Mouse (Mus musculus): ENCODE measurements around the gene Phgdh. TPM values are rescaled to one million over a fixed set of nuclear protein-coding genes. Genes with fewer than 3 reads are reported as not detected.

The Phgdh gene
- polyA plus RNA-seq, 1 experiment, result 30.7 TPM

- Histone ChIP-seq H3K27ac (ENCODE audit: control insufficient read depth, insufficient read depth, low read depth, low read length, poor library complexity) (no peak overlapping the region), H3K4me3 (replicated peaks; ENCODE audit: control insufficient read depth, low read depth, low read length) (no peak overlapping the region), H3K4me1 (ENCODE audit: control insufficient read depth, insufficient read depth, low read length) (no peaks in the 10 kb centered on the region; the same call in 1 of the 2 replicates)
- TF ChIP-seq POLR2A (IDR thresholded peaks at IDR 0.05; ENCODE audit: borderline replicate concordance, control insufficient read depth, low read depth, low read length) (no peak), CTCF (IDR thresholded peaks at IDR 0.05; ENCODE audit: control insufficient read depth, insufficient read depth, low read length) (no peak)
- 24% methylated on average over 3 of the region's 3 CpGs for WGBS
Observed at GRCm38 (mm10) chr3:98356632-98357370, 17.0 kb upstream of the Phgdh start.

DNA sequence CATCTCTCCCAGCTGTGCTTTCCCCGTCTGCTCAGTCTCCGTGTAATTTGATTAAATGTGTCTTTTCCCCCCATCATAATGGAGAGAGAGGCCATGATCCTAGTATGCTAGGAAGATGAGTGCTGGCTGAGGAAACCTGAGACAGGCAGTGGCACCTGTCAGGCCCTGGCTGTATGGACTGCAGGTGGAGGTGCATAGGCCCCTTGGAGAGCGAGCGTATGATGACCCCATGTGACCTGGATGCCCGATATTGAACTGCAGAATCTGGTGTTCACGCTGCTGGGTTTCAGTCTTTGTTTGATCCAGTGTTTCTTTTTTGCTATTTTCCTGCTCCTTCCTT, 16.2 kb upstream of the Phgdh start:
- Histone ChIP-seq H3K27ac (ENCODE audit: control insufficient read depth, insufficient read depth, low read depth, low read length, poor library complexity) (no peak overlapping the region), H3K4me1 (ENCODE audit: control insufficient read depth, insufficient read depth, low read length) (no peaks in the 10 kb centered on the region; the same call in 1 of the 2 replicates), H3K4me3 (replicated peaks; ENCODE audit: control insufficient read depth, low read depth, low read length) (no peak overlapping the region)
- whole genome bisulfite sequencing, result 85% methylated on average over 6 of the region's 6 CpGs
- TF ChIP-seq CTCF (IDR thresholded peaks at IDR 0.05; ENCODE audit: control insufficient read depth, insufficient read depth, low read length) (no peak), POLR2A (IDR thresholded peaks at IDR 0.05; ENCODE audit: borderline replicate concordance, control insufficient read depth, low read depth, low read length) (no peak)

- Histone ChIP-seq H3K4me3 (replicated peaks; ENCODE audit: control insufficient read depth, low read depth, low read length) (no peak overlapping the region), H3K4me1 (ENCODE audit: control insufficient read depth, insufficient read depth, low read length) (no peaks in the 10 kb centered on the region; the same call in 1 of the 2 replicates), H3K27ac (ENCODE audit: control insufficient read depth, insufficient read depth, low read depth, low read length, poor library complexity) (no peak overlapping the region)
- 81% methylated on average over 10 of the region's 10 CpGs for WGBS
- TF ChIP-seq POLR2A (IDR thresholded peaks at IDR 0.05; ENCODE audit: borderline replicate concordance, control insufficient read depth, low read depth, low read length) (no peak), CTCF (IDR thresholded peaks at IDR 0.05; ENCODE audit: control insufficient read depth, insufficient read depth, low read length) (no peak)
Observed at GRCm38 (mm10) chr3:98355344-98356025, 15.7 kb upstream of the Phgdh start.

DNA sequence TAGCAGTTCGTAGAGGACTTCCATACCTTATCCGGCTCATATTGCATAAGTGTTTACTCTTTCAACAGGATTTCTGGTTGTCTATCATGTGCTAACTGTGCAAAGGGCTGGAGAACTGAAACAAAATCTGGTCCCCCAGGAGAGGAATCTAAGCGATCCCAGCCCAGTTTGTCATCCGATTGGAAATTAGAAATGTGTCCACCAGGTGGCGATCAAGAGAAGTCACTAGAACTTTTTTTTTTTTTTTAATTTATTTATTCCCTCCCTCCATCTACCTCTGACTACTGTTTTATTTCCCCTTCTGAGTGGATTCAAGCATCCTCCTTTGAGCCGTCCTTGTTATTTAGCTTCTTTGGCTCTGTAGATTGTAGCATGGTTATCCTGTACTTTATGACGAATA, 14.1 kb upstream of the Phgdh start:
- 24% methylated on average over 7 of the region's 7 CpGs for WGBS
- TF ChIP-seq CTCF (IDR thresholded peaks at IDR 0.05; ENCODE audit: control insufficient read depth, insufficient read depth, low read length) (no peak), POLR2A (IDR thresholded peaks at IDR 0.05; ENCODE audit: borderline replicate concordance, control insufficient read depth, low read depth, low read length) (no peak)
- Histone ChIP-seq H3K4me1 (ENCODE audit: control insufficient read depth, insufficient read depth, low read length) (no peaks in the 10 kb centered on the region; the same call in 1 of the 2 replicates), H3K4me3 (replicated peaks; ENCODE audit: control insufficient read depth, low read depth, low read length) (no peak overlapping the region), H3K27ac (ENCODE audit: control insufficient read depth, insufficient read depth, low read depth, low read length, poor library complexity) (no peak overlapping the region)

GRCm38 (mm10) chr3:98348705-98349104, 8.9 kb upstream of the Phgdh start:
- no peak overlapping the region for H3K27ac ChIP-seq (ENCODE audit: control insufficient read depth, insufficient read depth, low read depth, low read length, poor library complexity)
- no peaks in the 10 kb centered on the region; the same call in 1 of the 2 replicates for H3K4me1 ChIP-seq (ENCODE audit: control insufficient read depth, insufficient read depth, low read length)
- no peak for TF ChIP-seq CTCF (IDR thresholded peaks at IDR 0.05; ENCODE audit: control insufficient read depth, insufficient read depth, low read length)
- TF ChIP-seq POLR2A (IDR thresholded peaks at IDR 0.05; ENCODE audit: borderline replicate concordance, control insufficient read depth, low read depth, low read length), result no peak
- H3K4me3 ChIP-seq (replicated peaks; ENCODE audit: control insufficient read depth, low read depth, low read length), result no peak overlapping the region
- 9% methylated on average over 8 of the region's 8 CpGs for WGBS

GRCm38 (mm10) chr3:98348106-98348505, 8.3 kb upstream of the Phgdh start:
- 4% methylated on average over 6 of the region's 6 CpGs for WGBS
- no peak overlapping the region for H3K4me3 ChIP-seq (replicated peaks; ENCODE audit: control insufficient read depth, low read depth, low read length)
- H3K27ac ChIP-seq (ENCODE audit: control insufficient read depth, insufficient read depth, low read depth, low read length, poor library complexity), result no peak overlapping the region
- no peaks in the 10 kb centered on the region; the same call in 1 of the 2 replicates for H3K4me1 ChIP-seq (ENCODE audit: control insufficient read depth, insufficient read depth, low read length)
- TF ChIP-seq CTCF (IDR thresholded peaks at IDR 0.05; ENCODE audit: control insufficient read depth, insufficient read depth, low read length) (no peak), POLR2A (IDR thresholded peaks at IDR 0.05; ENCODE audit: borderline replicate concordance, control insufficient read depth, low read depth, low read length) (no peak)

DNA sequence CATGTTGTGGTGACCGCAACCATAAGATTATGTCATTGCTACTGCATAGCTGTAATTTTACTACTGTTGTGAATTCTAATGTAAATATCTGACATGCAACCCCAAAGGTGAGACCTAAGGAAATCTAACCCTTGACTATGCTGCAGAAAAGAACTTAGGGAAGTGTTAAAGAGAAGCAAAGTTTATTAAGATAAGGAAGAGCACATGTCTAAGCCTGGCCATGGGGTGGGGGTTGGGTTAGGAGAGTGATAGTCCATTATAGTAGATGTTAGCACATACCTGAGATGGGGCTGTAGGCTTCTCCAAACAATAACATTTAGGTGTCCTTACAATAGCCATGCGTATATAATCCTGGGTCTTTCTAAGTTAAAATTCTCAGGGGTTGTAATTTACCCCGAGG, 3.4 kb upstream of the Phgdh start:
- H3K4me1 ChIP-seq (ENCODE audit: control insufficient read depth, insufficient read depth, low read length), result no peaks in the 10 kb centered on the region; the same call in 1 of the 2 replicates
- 62% methylated on average over 3 of the region's 3 CpGs for WGBS

GRCm38 (mm10) chr3:98340818-98341594, 1.2 kb upstream of the Phgdh start:
- 75% methylated on average over 17 of the region's 17 CpGs for WGBS
- Histone ChIP-seq H3K4me3 (replicated peaks; ENCODE audit: control insufficient read depth, low read depth, low read length) (no peak overlapping the region), H3K27ac (ENCODE audit: control insufficient read depth, insufficient read depth, low read depth, low read length, poor library complexity) (no peak overlapping the region), H3K4me1 (ENCODE audit: control insufficient read depth, insufficient read depth, low read length) (peaks cover 1% of the 10 kb centered on the region; the same call in 1 of the 2 replicates)
- TF ChIP-seq POLR2A (IDR thresholded peaks at IDR 0.05; ENCODE audit: borderline replicate concordance, control insufficient read depth, low read depth, low read length) (no peak), CTCF (IDR thresholded peaks at IDR 0.05; ENCODE audit: control insufficient read depth, insufficient read depth, low read length) (no peak)

More for the DNA sequence above, 3.4 kb upstream of the Phgdh start:
- TF ChIP-seq CTCF (IDR thresholded peaks at IDR 0.05; ENCODE audit: control insufficient read depth, insufficient read depth, low read length) (no peak), POLR2A (IDR thresholded peaks at IDR 0.05; ENCODE audit: borderline replicate concordance, control insufficient read depth, low read depth, low read length) (no peak)
- no peak overlapping the region for H3K4me3 ChIP-seq (replicated peaks; ENCODE audit: control insufficient read depth, low read depth, low read length)
- no peak overlapping the region for H3K27ac ChIP-seq (ENCODE audit: control insufficient read depth, insufficient read depth, low read depth, low read length, poor library complexity)
